Mouse (Mus musculus) heart, adult 2 months (tissue): ENCODE data around the gene Npepl1. TPM values are rescaled to one million over a fixed set of nuclear protein-coding genes. Genes with fewer than 3 reads are reported as not detected.

Experiments
- DNase-seq, 2 experiments: peaks; one replicate each; pipeline ENCODE4 v3.0.0; 2021
- H3K27ac ChIP-seq: fragments of 200-600 bp; 2 replicates; pipeline ENCODE4 v1.8.1; 2022
- H3K27me3 ChIP-seq: fragments of 200-500 bp; 2 replicates; pipeline ENCODE4 v1.6.1; 2012; ENCODE audit warnings: mild to moderate bottlenecking, low read length, inconsistent platforms, mixed read lengths; ENCODE audit not compliant: control insufficient read depth, insufficient read depth
- H3K36me3 ChIP-seq: fragments of 200-500 bp; 2 replicates; pipeline ENCODE4 v1.6.1; 2012; ENCODE audit warnings: low read length, inconsistent platforms; ENCODE audit not compliant: control insufficient read depth, insufficient read depth
- H3K4me1 ChIP-seq: fragments of 200-500 bp; 2 replicates; pipeline ENCODE4 v1.6.1; 2011; ENCODE audit warnings: low read length; ENCODE audit not compliant: control insufficient read depth, insufficient read depth
- H3K4me3 ChIP-seq: fragments of 200-600 bp; 2 replicates; pipeline ENCODE4 v1.8.1; 2022
- H3K79me2 ChIP-seq: fragments of 200-500 bp; replicated peaks from 2 replicates; pipeline ENCODE4 v1.6.1; 2012; ENCODE audit warnings: mild to moderate bottlenecking, inconsistent platforms, low read length, moderate library complexity, mixed read lengths; ENCODE audit not compliant: control insufficient read depth, insufficient read depth
- H3K9ac ChIP-seq: fragments of 200-500 bp; 2 replicates; pipeline ENCODE4 v1.6.1; 2012; ENCODE audit warnings: low read depth, mild to moderate bottlenecking, control low read depth, inconsistent platforms, low read length, mixed read lengths
- CTCF ChIP-seq: fragments of 200-600 bp; IDR thresholded peaks from 2 replicates; pipeline ENCODE4 v1.8.1; 2022; ENCODE audit warnings: antibody characterized with exemption, mild to moderate bottlenecking, moderate library complexity
- EP300 ChIP-seq: fragments of 200-500 bp; IDR thresholded peaks from 2 replicates; pipeline ENCODE4 v1.6.1; 2011; ENCODE audit warnings: low read depth, low read length, control low read depth; ENCODE audit not compliant: insufficient read depth
- POLR2A ChIP-seq: fragments of 200-500 bp; IDR thresholded peaks from 2 replicates; pipeline ENCODE4 v1.6.1; 2011; ENCODE audit warnings: mild to moderate bottlenecking, low read depth, low read length, control low read depth; ENCODE audit not compliant: insufficient read depth
- WGBS: fragments of 180-500 bp; shearing (Covaris S2); methylation state at CpG from one replicate; pipeline ENCODE4 v1.1.7; 2018; 5-methylcytosine and 5-hydroxymethylcytosine counted together
- intact Hi-C: fragments of 180-260 bp; cut with DNase I; formaldehyde crosslinking; loops from one replicate; pipeline ENCODE4 v1.15.1; 2025
- long read RNA-seq: library from polyadenylated mRNA; stranded (forward); transcript quantifications from one replicate; pipeline ENCODE4 v2.0.0, GENCODE M21; 2021
- polyA plus RNA-seq: library from polyadenylated mRNA; depleted of rRNA; stranded (reverse); fragments of >200 nt; gene quantifications from 2 replicates; pipeline ENCODE4 v1.2.3, GENCODE M21; 2012; rRNA removed
- total RNA-seq, 2 experiments: library from RNA; stranded (reverse); gene quantifications; 2 replicates each; pipeline ENCODE4 v1.2.3; 2021

Npepl1 gene
- total RNA-seq (10 to 100 TPM; 63.1 to 73.9 TPM), polyA plus RNA-seq (79.6 and 104 TPM in 2 replicates)
- long read RNA-seq, transcript Npepl1-201 (12 exons, 2,467 nt): major isoform, 117 of 142 reads
- long read RNA-seq, partial matches to known transcripts: 5 of 142 reads
- long read RNA-seq, other reads (novel, unspliced or antisense): 19 of 142 reads

- no peaks in the 10 kb centered on the region; the same call in 1 of the 2 replicates for H3K4me1 ChIP-seq
- 2% methylated on average over 82 of the region's 90 CpGs for WGBS
- intact Hi-C loops: loop anchor here (1.0 to 10.0 kb wide), 2 partner anchors 34 to 175 kb away; partner anchors contain the start of genes Gnas and Stx16
- peak within 1 kb of the TSS; percentile 94 for H3K9ac ChIP-seq
- no peaks in the 10 kb centered on the region for H3K36me3 ChIP-seq
- H3K79me2 ChIP-seq: no peaks in the 10 kb centered on the region
- no peak; the same call in 1 of the 2 replicates for TF ChIP-seq POLR2A
- no peak for TF ChIP-seq EP300
- TF ChIP-seq CTCF: peak; percentile 65
- H3K4me3 ChIP-seq: peak within 1 kb of the TSS; percentile 65
- no peaks in the 10 kb centered on the region for H3K27me3 ChIP-seq
- peak; percentile 88 to 89 for DNase-seq
- H3K27ac ChIP-seq: peak within 1 kb of the TSS; percentile 75
Observed at GRCm38 (mm10) chr2:174109991-174110782, at the start of gene Npepl1. TSS of gene Npepl1 (plus strand) at chr2:174110349.

- Histone ChIP-seq H3K4me3 (no peak overlapping the region), H3K79me2 (no peaks in the 10 kb centered on the region), H3K36me3 (no peaks in the 10 kb centered on the region), H3K27me3 (no peaks in the 10 kb centered on the region), H3K4me1 (no peaks in the 10 kb centered on the region), H3K27ac (no peak overlapping the region), H3K9ac (no peak overlapping the region)
- intact Hi-C loops: no loop called here
- WGBS: 30% methylated on average over 2 of the region's 2 CpGs
- DNase-seq: no peak
- TF ChIP-seq CTCF: no peak
- no peak for TF ChIP-seq POLR2A
- no peak for TF ChIP-seq EP300
Observed at GRCm38 (mm10) chr2:174061219-174061618, 48.9 kb upstream of the Npepl1 start.

- intact Hi-C loops: no loop called here
- TF ChIP-seq POLR2A (no peak), CTCF (no peak), EP300 (no peak)
- DNase-seq: peak; percentile 15
- Histone ChIP-seq H3K79me2 (no peaks in the 10 kb centered on the region), H3K4me1 (no peaks in the 10 kb centered on the region), H3K4me3 (no peak overlapping the region), H3K27ac (no peak overlapping the region), H3K9ac (no peak overlapping the region), H3K36me3 (no peaks in the 10 kb centered on the region), H3K27me3 (no peaks in the 10 kb centered on the region)
- WGBS: 44% methylated on average over 6 of the region's 6 CpGs
Observed at GRCm38 (mm10) chr2:174063074-174063473, 47.1 kb upstream of the Npepl1 start.

GRCm38 (mm10) chr2:174063527-174064211 is 46.5 kb upstream of the Npepl1 start:
- no peaks in the 10 kb centered on the region for H3K36me3 ChIP-seq
- no peaks in the 10 kb centered on the region for H3K4me1 ChIP-seq
- no peaks in the 10 kb centered on the region for H3K79me2 ChIP-seq
- no peak for DNase-seq
- no peaks in the 10 kb centered on the region for H3K27me3 ChIP-seq
- TF ChIP-seq CTCF: no peak
- no peak overlapping the region for H3K9ac ChIP-seq
- intact Hi-C loops: no loop called here
- WGBS: 44% methylated on average over 9 of the region's 9 CpGs
- no peak overlapping the region for H3K27ac ChIP-seq
- no peak overlapping the region for H3K4me3 ChIP-seq

GRCm38 (mm10) chr2:174067793-174068419 is 42.2 kb upstream of the Npepl1 start:
- 80% methylated on average over 6 of the region's 6 CpGs for WGBS

More at GRCm38 (mm10) chr2:174067793-174068419, 42.2 kb upstream of the Npepl1 start:
- DNase-seq: no peak
- Histone ChIP-seq H3K9ac (no peak overlapping the region), H3K4me1 (no peaks in the 10 kb centered on the region; the same call in 1 of the 2 replicates), H3K79me2 (no peaks in the 10 kb centered on the region), H3K36me3 (no peaks in the 10 kb centered on the region), H3K27ac (no peak overlapping the region), H3K4me3 (no peak overlapping the region), H3K27me3 (no peaks in the 10 kb centered on the region)
- intact Hi-C loops: no loop called here
- no peak for TF ChIP-seq EP300
- TF ChIP-seq POLR2A: no peak
- no peak for TF ChIP-seq CTCF
